Mouse (Mus musculus) MEL (cell line): ENCODE measurements around the gene Rab11a. TPM values are rescaled to one million over a fixed set of nuclear protein-coding genes. Genes with fewer than 3 reads are reported as not detected.

ENCODE experiments used
- DNase-seq: peaks from one replicate; pipeline ENCODE4 v3.0.0; 2011; ENCODE audit warnings: low read depth, low spot score
- H3K27ac ChIP-seq: 2 replicates; pipeline ENCODE4 v1.5.1; 2012; ENCODE audit warnings: low read depth, mild to moderate bottlenecking, control low read depth, low read length, moderate library complexity; ENCODE audit not compliant: control insufficient read depth
- H3K27me3 ChIP-seq, 2 experiments: fragments of 150-350 bp in 1 of 2; sonication (generic) in 1 of 2; 2 replicates each; pipeline ENCODE4 v1.6.1; 2012; ENCODE audit warnings: low read length in 2 of 2, mild to moderate bottlenecking in 2 of 2, improper control_type of control experiment in 1 of 2, moderate library complexity in 1 of 2; ENCODE audit not compliant: insufficient read depth in 2 of 2, control insufficient read depth in 1 of 2
- H3K36me3 ChIP-seq, 2 experiments: 2 replicates each; pipeline ENCODE4 v1.6.1; 2012 to 2014; ENCODE audit warnings: low read length in 2 of 2, improper control_type of control experiment in 1 of 2, inconsistent platforms in 1 of 2, mild to moderate bottlenecking in 1 of 2; ENCODE audit not compliant: insufficient read depth in 2 of 2, control insufficient read depth in 1 of 2
- H3K4me1 ChIP-seq, 2 experiments: fragments of 150-350 bp in 1 of 2; sonication (generic) in 1 of 2; 2 replicates each; pipeline ENCODE4 v1.6.1; 2012; ENCODE audit warnings: low read length in 2 of 2, improper control_type of control experiment in 1 of 2, mild to moderate bottlenecking in 1 of 2; ENCODE audit not compliant: insufficient read depth in 2 of 2, control insufficient read depth in 1 of 2
- H3K4me3 ChIP-seq, 2 experiments: fragments of 150-350 bp in 1 of 2; sonication (generic) in 1 of 2; 2 replicates each; pipeline ENCODE4 v1.5.1; 2012; ENCODE audit warnings: low read depth in 2 of 2, low read length in 2 of 2, mild to moderate bottlenecking in 2 of 2, moderate library complexity in 2 of 2, control low read depth in 1 of 2, improper control_type of control experiment in 1 of 2; ENCODE audit not compliant: control insufficient read depth in 1 of 2, insufficient read depth in 1 of 2
- H3K79me2 ChIP-seq: 2 replicates; pipeline ENCODE4 v1.6.1; 2012; ENCODE audit warnings: mild to moderate bottlenecking, low read length, moderate library complexity; ENCODE audit not compliant: control insufficient read depth, poor library complexity, insufficient read depth
- H3K9ac ChIP-seq: 2 replicates; pipeline ENCODE4 v1.6.1; 2012; ENCODE audit warnings: low read depth, mild to moderate bottlenecking, control low read depth, low read length, moderate library complexity; ENCODE audit not compliant: control insufficient read depth, poor library complexity, severe bottlenecking
- H3K9me3 ChIP-seq: fragments of 150-350 bp; sonication (generic); replicated peaks from 2 replicates; pipeline ENCODE4 v1.6.1; 2012; ENCODE audit warnings: mild to moderate bottlenecking, low read length, improper control_type of control experiment, moderate library complexity; ENCODE audit not compliant: insufficient read depth
- CHD1 ChIP-seq: IDR thresholded peaks from 2 replicates; pipeline ENCODE4 v1.6.1; 2012; ENCODE audit warnings: low read depth, mild to moderate bottlenecking, inconsistent platforms, low read length, improper control_type of control experiment
- CHD2 ChIP-seq: IDR thresholded peaks from 2 replicates; pipeline ENCODE4 v1.6.1; 2011; ENCODE audit warnings: low read length, improper control_type of control experiment
- E2F4 ChIP-seq: IDR thresholded peaks from 2 replicates; pipeline ENCODE4 v1.6.1; 2011; ENCODE audit warnings: low read depth, low read length, improper control_type of control experiment, borderline replicate concordance
- ELF1 ChIP-seq: IDR thresholded peaks from 2 replicates; pipeline ENCODE4 v1.6.1; 2014; ENCODE audit warnings: low read depth, mild to moderate bottlenecking, inconsistent platforms, low read length, improper control_type of control experiment, moderate library complexity
- EP300 ChIP-seq, 2 experiments: IDR thresholded peaks; 2 replicates each; pipeline ENCODE4 v1.6.1; 2011; ENCODE audit warnings: improper control_type of control experiment in 2 of 2, low read length in 2 of 2, low read depth in 1 of 2, mild to moderate bottlenecking in 1 of 2
- ETS1 ChIP-seq: IDR thresholded peaks from 2 replicates; pipeline ENCODE4 v1.6.1; 2012; ENCODE audit warnings: low read depth, mild to moderate bottlenecking, inconsistent platforms, low read length, improper control_type of control experiment, moderate library complexity
- HCFC1 ChIP-seq: IDR thresholded peaks from 2 replicates; pipeline ENCODE4 v1.6.1; 2012; ENCODE audit warnings: low read depth, mild to moderate bottlenecking, inconsistent platforms, low read length, improper control_type of control experiment, moderate library complexity
- KAT2A ChIP-seq: conservative IDR thresholded peaks from 2 replicates; pipeline ENCODE4 v1.6.1; 2012; ENCODE audit warnings: low read depth, low read length, improper control_type of control experiment, inconsistent platforms
- MAZ ChIP-seq: IDR thresholded peaks from 2 replicates; pipeline ENCODE4 v1.6.1; 2012; ENCODE audit warnings: low read depth, mild to moderate bottlenecking, inconsistent platforms, low read length, improper control_type of control experiment
- MEF2A ChIP-seq: IDR thresholded peaks from 2 replicates; pipeline ENCODE4 v1.6.1; 2014; ENCODE audit warnings: low read depth, mild to moderate bottlenecking, inconsistent platforms, low read length, improper control_type of control experiment; ENCODE audit not compliant: poor library complexity, insufficient replicate concordance, severe bottlenecking; ENCODE audit errors: extremely low read depth
- MXI1 ChIP-seq: IDR thresholded peaks from 2 replicates; pipeline ENCODE4 v1.6.1; 2011; ENCODE audit warnings: mild to moderate bottlenecking, low read depth, low read length, improper control_type of control experiment
- MYB ChIP-seq: IDR thresholded peaks from 2 replicates; pipeline ENCODE4 v1.6.1; 2011; ENCODE audit warnings: mild to moderate bottlenecking, low read depth, low read length, improper control_type of control experiment
- MYC ChIP-seq: IDR thresholded peaks from 2 replicates; pipeline ENCODE4 v1.6.1; 2011; ENCODE audit warnings: low read depth, mild to moderate bottlenecking, low read length, improper control_type of control experiment, moderate library complexity
- NELFE ChIP-seq: IDR thresholded peaks from 2 replicates; pipeline ENCODE4 v1.6.1; 2011; ENCODE audit warnings: low read depth, low read length, improper control_type of control experiment
- POLR2AphosphoS2 ChIP-seq: IDR thresholded peaks from 2 replicates; pipeline ENCODE4 v1.6.1; 2011; ENCODE audit warnings: low read length, improper control_type of control experiment
- POLR2AphosphoS5 ChIP-seq: IDR thresholded peaks from 2 replicates; pipeline ENCODE4 v1.6.1; 2012; ENCODE audit warnings: low read depth, borderline replicate concordance, mild to moderate bottlenecking, inconsistent platforms, low read length, moderate library complexity, mixed read lengths
- RCOR1 ChIP-seq: IDR thresholded peaks from 2 replicates; pipeline ENCODE4 v1.6.1; 2012; ENCODE audit warnings: low read depth, mild to moderate bottlenecking, inconsistent platforms, low read length, improper control_type of control experiment
- SIN3A ChIP-seq: IDR thresholded peaks from 2 replicates; pipeline ENCODE4 v1.6.1; 2012; ENCODE audit warnings: low read length, improper control_type of control experiment, inconsistent platforms
- TAL1 ChIP-seq: IDR thresholded peaks from 2 replicates; pipeline ENCODE4 v1.6.1; 2012; ENCODE audit warnings: mild to moderate bottlenecking, inconsistent platforms, low read length, moderate library complexity, mixed read lengths
- TBP ChIP-seq: IDR thresholded peaks from 2 replicates; pipeline ENCODE4 v1.8.0; 2011; ENCODE audit warnings: low read depth, low read length, improper control_type of control experiment
- UBTF ChIP-seq: IDR thresholded peaks from 2 replicates; pipeline ENCODE4 v1.6.1; 2012; ENCODE audit warnings: low read depth, mild to moderate bottlenecking, inconsistent platforms, low read length, improper control_type of control experiment, moderate library complexity, borderline replicate concordance; ENCODE audit not compliant: insufficient read depth
- USF1 ChIP-seq: IDR thresholded peaks from 2 replicates; pipeline ENCODE4 v1.6.1; 2014; ENCODE audit warnings: low read depth, mild to moderate bottlenecking, inconsistent platforms, low read length, improper control_type of control experiment, moderate library complexity
- USF2 ChIP-seq, 2 experiments: IDR thresholded peaks; 2 replicates each; pipeline ENCODE4 v1.6.1; 2011 to 2012; ENCODE audit warnings: improper control_type of control experiment in 2 of 2, low read length in 2 of 2, borderline replicate concordance in 1 of 2, inconsistent platforms in 1 of 2, low read depth in 1 of 2, mild to moderate bottlenecking in 1 of 2; ENCODE audit not compliant: insufficient read depth in 1 of 2
- ZMIZ1 ChIP-seq: IDR thresholded peaks from 2 replicates; pipeline ENCODE4 v1.6.1; 2012; ENCODE audit warnings: low read depth, mild to moderate bottlenecking, inconsistent platforms, low read length, improper control_type of control experiment, moderate library complexity
- ZNF384 ChIP-seq: IDR thresholded peaks from 2 replicates; pipeline ENCODE4 v1.6.1; 2012; ENCODE audit warnings: low read depth, mild to moderate bottlenecking, inconsistent platforms, low read length, improper control_type of control experiment
- polyA plus RNA-seq, 2 experiments: library from polyadenylated mRNA; stranded (reverse) in 1 of 2; unstranded in 1 of 2; fragments of >175 nt in 1 of 2; fragments of >200 nt in 1 of 2; gene quantifications; 2 replicates each; pipeline versions ENCODE4 v1.2.1 to v1.2.4; 2012; ENCODE audit warnings: low replicate concordance in 2 of 2, low read depth in 1 of 2; ENCODE audit not compliant: insufficient read length in 2 of 2, insufficient read depth in 1 of 2, missing spikeins in 1 of 2
- total RNA-seq: library from RNA; depleted of rRNA; stranded (reverse); fragments of 300-350 nt; gene quantifications from 2 replicates; pipeline ENCODE4 v1.2.3, GENCODE M21; 2012

Gene Rab11a
- total and polyA plus RNA-seq, 3 experiments: 93.7 to 212 TPM; not detected in 1

DNA sequence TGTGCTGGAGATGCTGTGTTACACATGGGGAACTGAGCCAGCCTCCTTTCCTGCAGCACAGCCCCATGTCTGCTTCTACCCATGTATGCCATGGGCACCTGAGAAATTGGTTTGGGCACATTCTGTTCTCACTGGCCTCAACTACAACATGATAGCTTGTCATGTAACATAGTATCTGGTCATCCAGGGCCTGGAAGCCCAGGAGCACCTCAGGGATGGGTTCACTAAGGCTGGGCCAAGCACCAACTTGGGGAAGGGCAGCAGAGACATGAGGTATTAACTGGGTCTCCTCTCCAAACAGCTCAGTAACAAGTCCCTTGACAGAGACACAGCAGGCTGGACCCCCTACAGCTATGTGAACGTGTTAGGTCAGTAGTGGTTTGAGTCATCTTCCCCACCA lies 40.6 kb downstream of the Rab11a start:
- Histone ChIP-seq H3K36me3 (peaks cover 0 to 4% of the 10 kb centered on the region in 2 experiments; a peak in 3 of 4 replicates), H3K9ac (no peak overlapping the region), H3K27ac (no peak overlapping the region), H3K4me3 (no peak overlapping the region), H3K27me3 (no peaks in the 10 kb centered on the region), H3K9me3 (no peaks in the 10 kb centered on the region), H3K4me1 (no peaks in the 10 kb centered on the region; a peak in 1 of 4 replicates), H3K79me2 (no peaks in the 10 kb centered on the region)
- no peak for DNase-seq
- TF ChIP-seq ELF1 (no peak), MEF2A (no peak), CHD1 (no peak), ZNF384 (no peak), NELFE (no peak), UBTF (no peak), ZMIZ1 (no peak), KAT2A (no peak), USF1 (no peak), EP300 (IDR thresholded peaks at IDR 0.05; ENCODE audit: low read depth in 1 of 2, low read length in 2 of 2) (no peak), SIN3A (no peak), RCOR1 (no peak), USF2 (IDR thresholded peaks at IDR 0.05; ENCODE audit: borderline replicate concordance in 1 of 2, insufficient read depth in 1 of 2, low read depth in 1 of 2, low read length in 2 of 2) (no peak), CHD2 (no peak), TBP (no peak), POLR2AphosphoS5 (no peak), E2F4 (no peak), POLR2AphosphoS2 (no peak), MYB (no peak), MYC (no peak)

DNA sequence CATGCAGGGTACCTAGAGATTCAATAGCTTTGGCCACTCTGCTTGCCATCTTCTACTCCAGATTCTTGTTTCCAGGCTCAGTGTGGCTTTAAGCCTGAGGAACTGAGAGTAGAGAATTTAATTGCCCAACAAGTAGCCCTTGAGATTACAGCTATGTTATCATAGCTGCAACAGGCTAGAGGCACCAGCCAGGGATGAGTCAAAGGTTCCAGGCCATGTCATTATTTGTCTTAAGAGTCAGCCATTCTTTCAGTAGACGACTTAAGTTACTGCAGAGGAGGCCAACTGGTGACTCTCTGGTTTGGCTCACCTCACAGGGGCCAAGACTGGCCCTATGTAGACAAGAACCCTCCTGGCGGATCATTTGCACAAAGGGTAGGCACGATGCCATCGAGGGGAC lies 41.2 kb downstream of the Rab11a start:
- Histone ChIP-seq H3K27ac (no peak overlapping the region), H3K9ac (no peak overlapping the region), H3K4me3 (no peak overlapping the region), H3K9me3 (no peaks in the 10 kb centered on the region)
- TF ChIP-seq ELF1: no peak
- no peak for TF ChIP-seq MYB
- TF ChIP-seq HCFC1: no peak
- TF ChIP-seq POLR2AphosphoS2: no peak
- no peak for TF ChIP-seq MAZ
- no peak for TF ChIP-seq CHD1
- no peak for TF ChIP-seq MXI1
- TF ChIP-seq UBTF: no peak
- TF ChIP-seq ETS1: no peak
- no peak for TF ChIP-seq TAL1
- TF ChIP-seq KAT2A: no peak
- TF ChIP-seq, all 39 proteins: peak for 0
- Histone ChIP-seq H3K4me1 (no peaks in the 10 kb centered on the region; a peak in 1 of 4 replicates), H3K36me3 (peaks cover 0 to 4% of the 10 kb centered on the region in 2 experiments; a peak in 3 of 4 replicates), H3K79me2 (no peaks in the 10 kb centered on the region), H3K27me3 (no peaks in the 10 kb centered on the region)
- no peak for DNase-seq
